Mouse (Mus musculus): Measurements from ENCODE around the gene Csrnp3. TPM values are rescaled to one million over a fixed set of nuclear protein-coding genes. Genes with fewer than 3 reads are reported as not detected.

Gene Csrnp3
- polyA plus RNA-seq, 1 experiment from 2014 or later = 39.1 TPM

DNA sequence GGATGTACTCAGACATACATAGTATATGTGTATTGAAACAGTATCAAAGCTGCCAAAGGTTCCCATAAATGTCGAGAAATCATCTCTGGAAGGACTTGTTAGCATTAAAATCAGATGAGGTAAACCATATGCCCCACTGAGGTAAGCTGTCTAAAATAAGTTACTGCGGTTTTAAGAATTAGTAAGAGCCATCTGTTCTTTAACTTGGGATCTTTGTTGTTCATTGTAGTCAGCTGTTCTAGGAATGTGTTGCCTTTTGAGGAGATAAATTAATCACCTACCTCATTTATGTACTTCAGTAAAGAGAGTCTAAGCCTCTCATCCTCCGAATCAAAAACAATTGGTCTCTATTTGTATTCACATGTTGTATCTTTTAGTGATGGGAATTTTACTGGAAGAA, 83.7 kb downstream of the Csrnp3 start:
- no peak for ATAC-seq (ENCODE audit: low FRiP score, low read depth)
- Histone ChIP-seq H3K36me3 (no peaks in the 10 kb centered on the region), H3K4me3 (no peak overlapping the region), H3K9ac (no peak overlapping the region), H3K4me2 (peak overlapping the region; percentile 24), H3K27ac (replicated peaks) (peak overlapping the region; percentile 86), H3K4me1 (replicated peaks) (peaks cover 17% of the 10 kb centered on the region), H3K9me3 (no peaks in the 10 kb centered on the region), H3K27me3 (no peaks in the 10 kb centered on the region)
- 28% methylated on average over 3 of the region's 3 CpGs for WGBS

DNA sequence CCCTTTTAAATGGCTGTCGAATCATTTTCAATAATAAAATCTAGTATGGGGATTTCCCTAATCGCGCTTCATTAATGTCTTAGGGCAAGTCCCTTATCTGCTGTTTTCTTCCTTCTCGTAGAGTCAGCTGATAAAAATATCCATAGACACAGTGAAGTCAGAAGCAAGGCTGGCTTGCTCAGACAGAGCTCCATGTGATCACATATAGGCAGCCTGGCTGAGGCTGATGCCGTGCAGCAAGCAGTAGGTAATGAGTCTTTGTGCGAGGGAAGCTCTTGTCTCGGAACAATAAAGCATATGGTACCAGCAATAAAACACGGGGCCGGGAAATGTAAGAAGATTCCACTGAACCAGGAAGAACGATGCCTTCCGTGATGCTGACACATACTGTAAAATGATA, 84.4 kb downstream of the Csrnp3 start:
- WGBS = 22% methylated on average over 11 of the region's 11 CpGs
- peak overlapping the region; percentile 35 for H3K4me3 ChIP-seq

DNA sequence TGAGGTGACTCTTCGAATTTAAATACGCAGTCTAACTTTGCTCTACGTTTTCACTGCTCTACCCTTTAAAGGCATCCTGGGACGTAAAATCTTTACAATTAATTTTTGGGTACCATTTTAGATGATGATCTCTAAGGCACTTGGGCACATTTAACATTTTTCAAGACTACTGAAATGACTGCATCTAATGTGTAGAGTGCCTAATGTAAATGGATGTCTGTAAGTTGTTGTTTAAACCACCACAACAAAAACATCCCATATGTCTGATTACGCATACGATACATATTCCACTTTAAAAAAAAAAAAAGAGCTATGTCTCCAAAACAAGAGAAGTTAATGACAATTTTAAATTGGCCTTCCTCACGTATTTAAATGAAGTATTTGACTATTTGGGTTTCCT, 85.7 kb downstream of the Csrnp3 start:
- ATAC-seq (ENCODE audit: low FRiP score, low read depth) = no peak
- Histone ChIP-seq H3K4me1 (replicated peaks) (peaks cover 17% of the 10 kb centered on the region), H3K27ac (replicated peaks) (peak overlapping the region; percentile 89), H3K4me3 (peak overlapping the region; percentile 48), H3K36me3 (no peaks in the 10 kb centered on the region), H3K27me3 (no peaks in the 10 kb centered on the region), H3K9ac (peak overlapping the region; percentile 49), H3K4me2 (peak overlapping the region; percentile 63), H3K9me3 (no peaks in the 10 kb centered on the region)
- WGBS = 17% methylated on average over 7 of the region's 7 CpGs

More for the DNA sequence above, 84.4 kb downstream of the Csrnp3 start:
- ATAC-seq (ENCODE audit: low FRiP score, low read depth) = peak; percentile 87
- Histone ChIP-seq H3K36me3 (no peaks in the 10 kb centered on the region), H3K4me2 (peak overlapping the region; percentile 53), H3K9me3 (no peaks in the 10 kb centered on the region), H3K9ac (peak overlapping the region; percentile 36), H3K27me3 (no peaks in the 10 kb centered on the region), H3K4me1 (replicated peaks) (peaks cover 21% of the 10 kb centered on the region), H3K27ac (replicated peaks) (peak overlapping the region; percentile 86)

DNA sequence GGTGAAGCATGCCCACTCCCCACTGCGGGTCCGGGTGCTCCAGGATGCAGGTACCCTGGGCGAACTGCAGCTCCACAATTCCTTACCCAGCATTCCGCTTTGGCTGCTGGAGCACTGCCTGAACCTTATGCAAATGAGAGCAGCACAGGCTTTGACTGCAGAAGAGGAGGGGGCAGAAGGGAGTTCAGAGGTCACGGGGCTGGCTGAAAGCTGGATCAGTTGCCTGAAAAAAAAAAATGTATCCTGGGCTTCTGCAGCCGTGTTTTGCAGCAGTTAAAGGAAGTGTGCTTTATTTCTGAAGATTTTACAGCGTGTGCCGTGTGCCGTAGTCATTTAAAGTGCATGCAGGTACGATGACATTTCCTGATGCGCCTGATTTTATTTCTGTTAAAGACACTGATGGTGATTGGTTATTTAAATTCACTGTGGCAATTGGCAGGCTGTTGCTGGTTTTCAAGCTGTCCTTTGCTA, 86.3 kb downstream of the Csrnp3 start:
- WGBS = 1% methylated on average over 11 of the region's 11 CpGs
- no peaks in the 10 kb centered on the region for H3K36me3 ChIP-seq
- ATAC-seq (ENCODE audit: low FRiP score, low read depth) = peak; percentile 92
- H3K9ac ChIP-seq = peak overlapping the region; percentile 49
- peak overlapping the region; percentile 48 for H3K4me3 ChIP-seq
- peaks cover 17% of the 10 kb centered on the region for H3K4me1 ChIP-seq (replicated peaks)
- H3K9me3 ChIP-seq = no peaks in the 10 kb centered on the region
- peak overlapping the region; percentile 89 for H3K27ac ChIP-seq (replicated peaks)
- H3K4me2 ChIP-seq = peak overlapping the region; percentile 63
- no peaks in the 10 kb centered on the region for H3K27me3 ChIP-seq

DNA sequence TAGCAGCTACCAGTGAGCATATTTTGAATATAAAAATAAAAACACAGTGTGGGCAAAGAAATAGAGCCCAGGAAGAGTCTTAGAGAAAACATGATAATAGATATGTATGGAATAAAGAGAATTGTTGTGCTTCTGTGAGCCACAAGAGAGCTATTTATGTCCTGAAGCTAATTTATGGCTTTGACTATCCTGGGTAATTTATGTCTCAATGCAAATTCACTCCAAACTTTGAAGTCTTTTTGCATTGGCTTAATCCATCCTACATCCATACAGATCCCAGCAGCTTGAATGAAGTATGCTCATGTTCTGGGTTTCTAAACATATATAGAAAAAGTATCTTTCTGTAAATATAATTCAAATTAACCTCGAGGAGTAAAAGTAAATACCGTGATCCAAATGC, 88.5 kb downstream of the Csrnp3 start:
- H3K27ac ChIP-seq (replicated peaks) = peak overlapping the region; percentile 43
- no peaks in the 10 kb centered on the region for H3K9me3 ChIP-seq
- H3K4me1 ChIP-seq (replicated peaks) = peaks cover 28% of the 10 kb centered on the region
- no peaks in the 10 kb centered on the region for H3K27me3 ChIP-seq
- H3K4me3 ChIP-seq = peak overlapping the region; percentile 19; the same call in 1 of the 2 replicates
- no peaks in the 10 kb centered on the region for H3K36me3 ChIP-seq
- no peak for ATAC-seq (ENCODE audit: low FRiP score, low read depth)
- H3K4me2 ChIP-seq = peak overlapping the region; percentile 48
- H3K9ac ChIP-seq = peak overlapping the region; percentile 33; the same call in 1 of the 2 replicates
- WGBS = 12% methylated on average over 2 of the region's 2 CpGs

DNA sequence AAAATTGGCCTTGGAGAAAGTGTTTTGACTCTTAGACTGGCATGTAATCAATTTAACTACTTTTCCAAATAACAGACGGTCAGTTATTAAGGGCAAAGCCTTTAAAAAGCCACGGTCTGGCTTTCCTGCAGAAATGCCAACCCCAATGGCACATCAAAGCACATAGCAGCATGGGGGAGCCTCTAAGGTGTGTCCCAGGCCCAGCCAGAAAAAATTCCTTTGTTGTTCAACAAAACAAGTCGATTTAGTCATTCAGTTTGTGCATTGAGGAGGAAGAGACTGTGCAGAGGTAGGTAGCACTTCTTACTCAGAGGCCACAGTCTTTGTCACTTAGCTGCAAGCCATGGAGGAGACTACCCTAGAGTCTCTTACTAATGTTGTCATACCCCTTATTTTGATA, 93.3 kb downstream of the Csrnp3 start:
- H3K27me3 ChIP-seq = no peaks in the 10 kb centered on the region
- H3K27ac ChIP-seq (replicated peaks) = no peak overlapping the region
- H3K4me1 ChIP-seq (replicated peaks) = peaks cover 36% of the 10 kb centered on the region
- no peaks in the 10 kb centered on the region for H3K36me3 ChIP-seq
- ATAC-seq (ENCODE audit: low FRiP score, low read depth) = no peak
- no peak overlapping the region for H3K9ac ChIP-seq
- 28% methylated on average over 3 of the region's 3 CpGs for WGBS
- H3K4me2 ChIP-seq = no peak overlapping the region
- H3K9me3 ChIP-seq = no peaks in the 10 kb centered on the region
- no peak overlapping the region for H3K4me3 ChIP-seq

DNA sequence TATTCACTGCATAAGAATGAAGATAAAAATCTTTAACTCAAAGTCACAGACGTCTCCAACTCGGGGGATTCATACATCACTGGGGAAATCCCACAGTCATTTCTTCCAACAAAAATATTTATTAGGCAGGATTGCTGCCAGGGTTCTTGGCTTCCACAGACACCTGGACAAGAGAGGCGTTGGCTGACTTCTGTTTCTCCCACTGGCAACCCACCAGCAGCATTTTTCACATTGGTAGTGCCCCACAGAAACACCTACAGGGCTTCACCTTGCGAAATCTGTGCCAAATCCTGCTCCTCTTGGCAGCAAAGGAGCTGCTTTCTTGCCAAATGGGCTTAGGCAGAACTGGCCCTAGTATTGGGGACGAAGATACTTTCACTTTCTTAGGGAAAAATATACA, 94.8 kb downstream of the Csrnp3 start:
- Histone ChIP-seq H3K4me2 (no peak overlapping the region), H3K4me3 (no peak overlapping the region), H3K9ac (no peak overlapping the region), H3K4me1 (replicated peaks) (peaks cover 28% of the 10 kb centered on the region), H3K27ac (replicated peaks) (0 out of 2 replicates have a peak overlapping the region, but pooled peaks have one; percentile 0), H3K9me3 (no peaks in the 10 kb centered on the region), H3K36me3 (no peaks in the 10 kb centered on the region), H3K27me3 (no peaks in the 10 kb centered on the region)
- WGBS = 57% methylated on average over 5 of the region's 5 CpGs
- ATAC-seq (ENCODE audit: low FRiP score, low read depth) = no peak

DNA sequence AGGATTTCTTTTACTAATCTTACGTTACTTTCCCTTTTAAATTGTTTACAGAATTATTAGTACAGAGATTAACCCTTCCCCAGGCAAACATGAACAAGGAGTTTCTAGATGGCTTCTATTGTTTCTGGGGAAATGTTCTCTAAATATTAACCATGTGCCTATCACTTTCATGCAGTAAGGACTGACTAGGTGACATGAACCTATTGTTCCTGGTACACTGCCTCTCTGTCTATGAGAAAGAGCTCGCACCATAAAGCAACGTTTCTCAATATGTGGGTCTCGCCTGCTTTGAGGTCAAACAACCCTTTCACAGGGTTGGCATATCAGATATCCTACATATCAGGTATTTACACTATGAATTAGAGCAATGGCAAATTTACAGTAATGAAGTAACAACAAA, 96.8 kb downstream of the Csrnp3 start:
- Histone ChIP-seq H3K9me3 (no peaks in the 10 kb centered on the region), H3K4me2 (no peak overlapping the region), H3K36me3 (no peaks in the 10 kb centered on the region), H3K4me3 (no peak overlapping the region), H3K27me3 (no peaks in the 10 kb centered on the region), H3K4me1 (replicated peaks) (peaks cover 25% of the 10 kb centered on the region), H3K27ac (replicated peaks) (no peak overlapping the region), H3K9ac (no peak overlapping the region)
- no peak for ATAC-seq (ENCODE audit: low FRiP score, low read depth)
- 81% methylated on average over 4 of the region's 4 CpGs for WGBS

DNA sequence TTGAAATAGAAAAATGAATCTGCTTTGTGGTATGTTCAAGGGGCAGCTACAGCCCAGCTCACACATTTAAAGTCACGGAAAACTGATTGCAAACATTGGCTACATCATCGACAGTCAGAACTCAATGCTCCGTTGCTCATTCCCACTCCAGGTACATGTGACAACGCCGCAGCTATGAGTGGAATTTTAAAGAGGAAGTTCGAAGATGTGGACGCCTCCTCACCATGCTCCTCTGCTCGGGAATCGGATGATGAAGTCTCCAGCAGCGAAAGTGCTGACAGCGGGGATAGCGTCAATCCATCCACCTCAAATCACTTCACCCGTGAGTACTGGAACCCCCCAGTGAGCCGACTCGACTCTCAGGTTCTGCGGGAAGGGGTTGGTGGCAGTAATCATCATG, 103.2 kb downstream of the Csrnp3 start:
- no peak for ATAC-seq (ENCODE audit: low FRiP score, low read depth)
- H3K27me3 ChIP-seq = no peaks in the 10 kb centered on the region
- peaks cover 11% of the 10 kb centered on the region for H3K4me1 ChIP-seq (replicated peaks)
- H3K27ac ChIP-seq (replicated peaks) = no peak overlapping the region
- 77% methylated on average over 16 of the region's 16 CpGs for WGBS
- peaks cover 10% of the 10 kb centered on the region for H3K36me3 ChIP-seq
- no peak overlapping the region for H3K4me3 ChIP-seq
- H3K9me3 ChIP-seq = no peaks in the 10 kb centered on the region
- H3K4me2 ChIP-seq = no peak overlapping the region
- H3K9ac ChIP-seq = no peak overlapping the region

DNA sequence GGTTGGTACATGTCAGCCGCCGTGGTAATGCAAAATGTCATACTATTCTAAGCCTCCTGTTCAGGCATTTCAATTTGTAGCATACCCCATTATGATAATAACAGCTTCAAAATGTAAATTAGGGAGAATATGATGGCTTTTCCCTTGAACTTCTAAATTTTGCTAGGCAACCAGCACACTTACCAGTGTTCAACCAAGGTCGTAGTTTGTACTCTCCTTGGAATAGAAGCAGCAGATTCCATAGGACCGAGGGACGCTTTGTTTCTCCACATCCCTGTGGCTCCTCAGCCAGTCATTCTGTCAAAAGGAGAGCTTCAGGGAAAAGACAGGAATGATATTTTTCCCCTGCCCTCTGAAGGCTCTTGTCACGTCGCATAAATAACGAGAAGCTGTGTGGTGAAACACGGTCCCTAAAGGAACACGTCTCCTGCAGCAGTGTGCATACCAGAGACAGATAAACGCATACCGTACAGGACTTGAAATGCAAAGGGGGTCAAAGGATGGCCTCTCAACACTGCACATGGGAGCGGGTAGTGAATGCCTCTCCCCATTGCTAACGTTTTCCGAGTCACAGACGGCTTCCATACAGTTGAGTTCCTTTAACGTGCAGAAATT, 108.3 kb downstream of the Csrnp3 start:
- 33% methylated on average over 17 of the region's 17 CpGs for WGBS
- Histone ChIP-seq H3K36me3 (peaks cover 10% of the 10 kb centered on the region), H3K27me3 (no peaks in the 10 kb centered on the region), H3K4me2 (peak overlapping the region; percentile 41), H3K9ac (peak overlapping the region; percentile 29), H3K9me3 (no peaks in the 10 kb centered on the region), H3K27ac (replicated peaks) (peak overlapping the region; percentile 76), H3K4me3 (no peak overlapping the region), H3K4me1 (replicated peaks) (peaks cover 41% of the 10 kb centered on the region)
- ATAC-seq (ENCODE audit: low FRiP score, low read depth) = peak; percentile 43

DNA sequence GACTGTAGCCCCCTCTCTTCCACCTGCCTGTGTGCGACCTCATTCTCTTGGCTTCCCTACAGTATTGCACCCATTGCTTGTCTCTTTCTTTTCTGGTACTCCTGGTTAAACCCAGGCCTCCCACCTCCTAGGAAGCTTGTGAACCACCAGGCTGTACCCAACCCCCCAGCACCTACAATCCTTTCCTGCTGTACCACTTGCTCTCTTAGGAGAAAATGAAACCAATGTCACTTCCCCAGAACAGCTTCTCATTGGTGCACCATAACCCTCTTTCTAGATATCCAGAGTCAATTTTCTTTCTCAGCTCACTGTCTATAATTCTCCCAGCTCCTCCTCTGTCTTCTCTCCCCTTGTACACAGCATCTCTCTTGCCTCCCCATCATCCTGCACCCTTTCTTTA, 110.2 kb downstream of the Csrnp3 start:
- no peaks in the 10 kb centered on the region for H3K9me3 ChIP-seq
- no peak overlapping the region for H3K4me2 ChIP-seq
- no peak for ATAC-seq (ENCODE audit: low FRiP score, low read depth)
- 95% methylated on average over 1 of the region's 1 CpGs for WGBS
- H3K4me3 ChIP-seq = no peak overlapping the region
- H3K27me3 ChIP-seq = no peaks in the 10 kb centered on the region
- H3K36me3 ChIP-seq = no peaks in the 10 kb centered on the region
- H3K4me1 ChIP-seq (replicated peaks) = peaks cover 41% of the 10 kb centered on the region
- no peak overlapping the region for H3K9ac ChIP-seq
- peak overlapping the region; percentile 55 for H3K27ac ChIP-seq (replicated peaks)

DNA sequence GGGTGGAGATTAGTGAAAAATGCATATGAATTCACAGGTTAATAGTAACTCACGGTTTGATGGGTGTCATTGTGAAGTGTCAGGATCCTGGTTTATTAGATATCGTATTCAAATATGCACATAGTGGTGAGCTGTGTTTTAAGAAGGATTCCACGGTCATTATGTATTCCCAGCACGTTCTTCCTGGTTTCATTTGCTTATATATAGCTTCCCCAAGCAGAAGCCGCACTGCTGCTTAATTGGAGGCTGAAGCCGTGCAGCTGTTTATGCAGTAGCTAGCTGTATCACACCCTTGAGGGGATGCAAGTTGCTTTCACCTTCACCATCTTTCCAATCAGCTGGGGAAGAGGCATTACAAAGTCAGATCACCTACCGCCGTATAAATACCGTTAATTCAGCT, 111.2 kb downstream of the Csrnp3 start:
- peak; percentile 81 for ATAC-seq (ENCODE audit: low FRiP score, low read depth)
- Histone ChIP-seq H3K36me3 (no peaks in the 10 kb centered on the region), H3K4me1 (replicated peaks) (peaks cover 41% of the 10 kb centered on the region), H3K9me3 (no peaks in the 10 kb centered on the region), H3K4me3 (no peak overlapping the region), H3K27me3 (no peaks in the 10 kb centered on the region), H3K27ac (replicated peaks) (peak overlapping the region; percentile 74), H3K4me2 (0 out of 2 replicates have a peak overlapping the region, but pooled peaks have one; percentile 0), H3K9ac (no peak overlapping the region)
- WGBS = 36% methylated on average over 9 of the region's 9 CpGs

DNA sequence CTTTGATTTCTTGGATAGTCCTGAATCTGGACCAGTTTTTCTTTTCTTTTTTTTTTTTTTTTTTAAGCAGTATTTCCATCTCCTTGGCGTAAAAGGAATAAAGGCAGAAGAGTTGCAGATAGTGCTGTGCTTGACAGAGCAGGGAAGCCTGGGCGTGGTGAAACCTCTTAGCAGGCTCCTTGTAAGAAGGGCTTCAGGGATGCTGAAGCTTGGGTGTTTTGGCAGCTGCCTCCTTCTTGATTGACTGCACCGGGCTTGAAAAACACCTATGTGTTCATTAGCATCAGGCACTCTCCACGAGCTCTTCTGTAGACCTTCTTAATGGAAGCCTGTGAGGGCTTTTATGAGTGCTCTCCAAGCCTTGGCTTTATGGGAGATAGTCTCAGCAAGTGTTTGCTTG, 117.9 kb downstream of the Csrnp3 start:
- H3K9me3 ChIP-seq = no peaks in the 10 kb centered on the region
- peaks cover 4% of the 10 kb centered on the region; the same call in 1 of the 2 replicates for H3K4me1 ChIP-seq (replicated peaks)
- no peak for ATAC-seq (ENCODE audit: low FRiP score, low read depth)
- no peak overlapping the region for H3K9ac ChIP-seq
- H3K27ac ChIP-seq (replicated peaks) = no peak overlapping the region
- no peak overlapping the region for H3K4me3 ChIP-seq
- H3K4me2 ChIP-seq = no peak overlapping the region
- H3K36me3 ChIP-seq = no peaks in the 10 kb centered on the region
- WGBS = 68% methylated on average over 4 of the region's 4 CpGs
- H3K27me3 ChIP-seq = no peaks in the 10 kb centered on the region

Data from hindbrain, embryonic 15.5 days (tissue).